Mouse (Mus musculus) left cerebral cortex, postnatal 25 days (tissue): ENCODE measurements around the gene Smn1. TPM values are rescaled to one million over a fixed set of nuclear protein-coding genes. Genes with fewer than 3 reads are reported as not detected.

Experiments
- total RNA-seq, 2 experiments: library from RNA; stranded (reverse); gene quantifications; 2 replicates each; pipeline ENCODE4 v1.2.3; 2021

The Smn1 gene
- total RNA-seq, 2 experiments from 2014 or later = 35.7 to 35.9 TPM

Other genes with a start within 250 kb of the Smn1 start
- 10 to 100 TPM; 32.4 to 41.1 TPM for gene Cartpt, start 223.8 kb upstream of the Smn1 start, total RNA-seq
- 10 to 100 TPM; 19.0 to 20.3 TPM for gene Mccc2, start 109.2 kb upstream of the Smn1 start, total RNA-seq
- 10 to 100 TPM; 45.5 to 49.4 TPM for gene Bdp1, start 20.8 kb upstream of the Smn1 start, total RNA-seq
- gene Serf1, start 16.8 kb upstream of the Smn1 start, total RNA-seq = 10 to 100 TPM; 25.2 to 28.5 TPM
- under 1 TPM; 0.28 to 0.39 TPM for gene Naip2, start 77.2 kb downstream of the Smn1 start, total RNA-seq
- gene Naip5, start 121.5 kb downstream of the Smn1 start, total RNA-seq = under 1 TPM; 0.39 to 0.46 TPM
- gene Naip6, start 192.8 kb downstream of the Smn1 start, total RNA-seq = under 1 TPM; 0.09 to 0.11 TPM